Mouse (Mus musculus) liver, embryonic 14.5 days (tissue): ENCODE measurements at regions not wholly inside any gene's neighbourhood (a gene's known extent, or its start where the extent isn't known, plus 50 kb on each side); places are given as distances from the start of the nearest gene placed in this dataset.

Source experiments
- ATAC-seq: fragments of 200-750 bp; cut with Nextera tagmentation; 2 replicates; pipeline ENCODE4 v1.8.0; 2017; ENCODE audit warnings: moderate number of reproducible peaks, mild to moderate bottlenecking, moderate library complexity; ENCODE audit not compliant: insufficient read depth
- DNase-seq, 3 experiments: peaks; one replicate each; pipeline ENCODE4 v3.0.0-alpha.2; 2012 to 2013; ENCODE audit warnings: low read depth in 3 of 3, low spot score in 3 of 3
- H3K27ac ChIP-seq: fragments of 300-500 bp; sonication (generic); 2 replicates; pipeline ENCODE4 v1.5.1; 2014; ENCODE audit warnings: moderate library complexity, mild to moderate bottlenecking, control low read depth, inconsistent platforms
- H3K27me3 ChIP-seq: fragments of 300-500 bp; sonication (generic); 2 replicates; pipeline ENCODE4 v1.6.1; 2014; ENCODE audit warnings: mild to moderate bottlenecking, low read length, moderate library complexity; ENCODE audit not compliant: control insufficient read depth, insufficient read depth
- H3K36me3 ChIP-seq: fragments of 300-500 bp; sonication (generic); replicated peaks from 2 replicates; pipeline ENCODE4 v1.6.1; 2014; ENCODE audit warnings: low read depth; ENCODE audit not compliant: control insufficient read depth, insufficient read depth
- H3K4me1 ChIP-seq, 2 experiments: fragments of 200-500 bp in 1 of 2; fragments of 300-500 bp in 1 of 2; sonication (generic) in 1 of 2; replicated peaks; 2 replicates each; pipeline ENCODE4 v1.6.1; 2012 to 2014; ENCODE audit warnings: antibody characterized with exemption in 1 of 2, inconsistent platforms in 1 of 2, low read length in 1 of 2; ENCODE audit not compliant: control insufficient read depth in 2 of 2, insufficient read depth in 2 of 2
- H3K4me2 ChIP-seq: fragments of 300-500 bp; sonication (generic); 2 replicates; pipeline ENCODE4 v1.6.1; 2014; ENCODE audit warnings: low read depth, mild to moderate bottlenecking, control low read depth, moderate library complexity
- H3K4me3 ChIP-seq, 2 experiments: fragments of 200-500 bp in 1 of 2; fragments of 300-500 bp in 1 of 2; sonication (generic) in 1 of 2; 2 replicates each; pipeline ENCODE4 v1.5.1; 2012 to 2014; ENCODE audit warnings: low read depth in 2 of 2, low read length in 2 of 2, mild to moderate bottlenecking in 2 of 2, control low read depth in 1 of 2, inconsistent platforms in 1 of 2, moderate library complexity in 1 of 2; ENCODE audit not compliant: insufficient read depth in 1 of 2
- H3K9ac ChIP-seq: fragments of 300-500 bp; sonication (generic); replicated peaks from 2 replicates; pipeline ENCODE4 v1.6.1; 2014; ENCODE audit warnings: mild to moderate bottlenecking, control low read depth, moderate library complexity
- H3K9me3 ChIP-seq: fragments of 300-500 bp; sonication (generic); 2 replicates; pipeline ENCODE4 v1.6.1; 2016; ENCODE audit warnings: low read length, mixed read lengths; ENCODE audit not compliant: control insufficient read depth
- CTCF ChIP-seq: IDR thresholded peaks from 2 replicates; pipeline ENCODE4 v1.5.1; 2016; ENCODE audit warnings: antibody characterized with exemption, low read depth, control low read depth
- EP300 ChIP-seq: IDR thresholded peaks from 2 replicates; pipeline ENCODE4 v1.6.1; 2016; ENCODE audit warnings: antibody characterized with exemption, low read depth
- WGBS: fragments of 180-500 bp; shearing (Covaris S2); extraction: QIAGEN DNeasy Blood & Tissue Kit; methylation state at CpG from one replicate; pipeline ENCODE4 v1.1.7; 2014; ENCODE audit not compliant: insufficient replicate concordance; 5-methylcytosine and 5-hydroxymethylcytosine counted together

GRCm38 (mm10) chr11:40865694-40866093 lies 110.6 kb upstream of the Ccng1 start:
- TF ChIP-seq EP300 (no peak), CTCF (peak; percentile 30; the same call in 1 of the 2 replicates)
- Histone ChIP-seq H3K27ac (no peak overlapping the region), H3K4me2 (no peak overlapping the region), H3K27me3 (no peaks in the 10 kb centered on the region), H3K9ac (no peak overlapping the region), H3K4me1 (no peaks in the 10 kb centered on the region), H3K36me3 (no peaks in the 10 kb centered on the region), H3K9me3 (no peaks in the 10 kb centered on the region), H3K4me3 (no peak overlapping the region)
- 21% methylated on average over 2 of the region's 2 CpGs for WGBS
- ATAC-seq (no peak), DNase-seq (peak in 1 of 3 experiments; percentile 1)

GRCm38 (mm10) chr11:40851361-40851760 lies 96.2 kb upstream of the Ccng1 start:
- Histone ChIP-seq H3K9ac (no peak overlapping the region), H3K27me3 (no peaks in the 10 kb centered on the region), H3K4me3 (no peak overlapping the region), H3K27ac (no peak overlapping the region), H3K36me3 (no peaks in the 10 kb centered on the region), H3K9me3 (no peaks in the 10 kb centered on the region), H3K4me2 (no peak overlapping the region), H3K4me1 (no peaks in the 10 kb centered on the region)
- DNase-seq (no peak), ATAC-seq (no peak)
- TF ChIP-seq EP300 (no peak), CTCF (no peak)
- WGBS = 50% methylated on average over 1 of the region's 1 CpGs

- no peaks in the 10 kb centered on the region for H3K9me3 ChIP-seq
- no peak overlapping the region for H3K4me2 ChIP-seq
- no peaks in the 10 kb centered on the region for H3K27me3 ChIP-seq
- DNase-seq (no peak), ATAC-seq (no peak)
- H3K36me3 ChIP-seq = no peaks in the 10 kb centered on the region
- no peaks in the 10 kb centered on the region for H3K4me1 ChIP-seq
- no peak overlapping the region for H3K4me3 ChIP-seq
- H3K27ac ChIP-seq = no peak overlapping the region
- TF ChIP-seq CTCF (no peak), EP300 (no peak)
- no peak overlapping the region for H3K9ac ChIP-seq
- whole genome bisulfite sequencing = 43% methylated on average over 4 of the region's 4 CpGs
These were observed 95.6 kb upstream of the Ccng1 start for GRCm38 (mm10) chr11:40850652-40851092.

- no peak overlapping the region for H3K4me3 ChIP-seq
- no peak for TF ChIP-seq CTCF
- no peak for TF ChIP-seq EP300
- H3K36me3 ChIP-seq = no peaks in the 10 kb centered on the region
- no peaks in the 10 kb centered on the region for H3K27me3 ChIP-seq
- H3K9me3 ChIP-seq = no peaks in the 10 kb centered on the region
- DNase-seq = no peak
- no peaks in the 10 kb centered on the region for H3K4me1 ChIP-seq
- ATAC-seq = no peak
- WGBS = 33% methylated on average over 1 of the region's 1 CpGs
- H3K27ac ChIP-seq = no peak overlapping the region
- no peak overlapping the region for H3K9ac ChIP-seq
- no peak overlapping the region for H3K4me2 ChIP-seq
These were observed 91.5 kb upstream of the Ccng1 start for GRCm38 (mm10) chr11:40846586-40846985.

GRCm38 (mm10) chr11:40835393-40835792 lies 80.3 kb upstream of the Ccng1 start:
- 40% methylated on average over 4 of the region's 4 CpGs for WGBS

More at GRCm38 (mm10) chr11:40835393-40835792, 80.3 kb upstream of the Ccng1 start:
- Histone ChIP-seq H3K36me3 (no peaks in the 10 kb centered on the region), H3K27me3 (no peaks in the 10 kb centered on the region), H3K4me1 (no peaks in the 10 kb centered on the region), H3K9ac (no peak overlapping the region), H3K27ac (no peak overlapping the region), H3K9me3 (no peaks in the 10 kb centered on the region), H3K4me2 (no peak overlapping the region), H3K4me3 (no peak overlapping the region)
- no peak for DNase-seq
- TF ChIP-seq EP300 = no peak
- TF ChIP-seq CTCF = no peak
- no peak for ATAC-seq
